Mouse (Mus musculus): ENCODE measurements around the gene Prss42. TPM values are rescaled to one million over a fixed set of nuclear protein-coding genes. Genes with fewer than 3 reads are reported as not detected.
A peak's percentile ranks its signal among the peaks of the same experiment; 100 is the strongest.

Prss42 gene
- polyA plus RNA-seq, 1 experiment from 2014 or later, result not detected

GRCm38 (mm10) chr9:110763405-110763804 lies 34.6 kb upstream of the Prss42 start:
- no peak overlapping the region for H3K4me3 ChIP-seq (replicated peaks)
- H3K36me3 ChIP-seq, result no peaks in the 10 kb centered on the region
- H3K9ac ChIP-seq, result no peak overlapping the region
- no peak overlapping the region for H3K4me2 ChIP-seq (replicated peaks)
- H3K27ac ChIP-seq (replicated peaks), result no peak overlapping the region
- WGBS, result 73% methylated on average over 2 of the region's 2 CpGs
- no peaks in the 10 kb centered on the region for H3K9me3 ChIP-seq (replicated peaks)
- H3K27me3 ChIP-seq, result no peaks in the 10 kb centered on the region
- no peak for ATAC-seq (ENCODE audit: insufficient number of reproducible peaks, low FRiP score, low TSS enrichment, low read depth)
- peaks cover 46% of the 10 kb centered on the region for H3K4me1 ChIP-seq

GRCm38 (mm10) chr9:110772336-110772735 lies 25.6 kb upstream of the Prss42 start:
- no peaks in the 10 kb centered on the region for H3K9me3 ChIP-seq (replicated peaks)
- no peak overlapping the region for H3K4me3 ChIP-seq (replicated peaks)
- no peaks in the 10 kb centered on the region for H3K36me3 ChIP-seq
- no peak overlapping the region for H3K9ac ChIP-seq
- no peak for ATAC-seq (ENCODE audit: insufficient number of reproducible peaks, low FRiP score, low TSS enrichment, low read depth)
- WGBS, result 90% methylated on average over 10 of the region's 10 CpGs
- H3K4me1 ChIP-seq, result peaks cover 20% of the 10 kb centered on the region
- no peaks in the 10 kb centered on the region for H3K27me3 ChIP-seq
- H3K4me2 ChIP-seq (replicated peaks), result no peak overlapping the region
- no peak overlapping the region for H3K27ac ChIP-seq (replicated peaks)

- H3K27ac ChIP-seq (replicated peaks), result peak overlapping the region; percentile 36; the same call in 1 of the 2 replicates
- 61% methylated on average over 15 of the region's 15 CpGs for WGBS
- no peaks in the 10 kb centered on the region for H3K27me3 ChIP-seq
- no peak for ATAC-seq (ENCODE audit: insufficient number of reproducible peaks, low FRiP score, low TSS enrichment, low read depth)
- H3K4me1 ChIP-seq, result peaks cover 42% of the 10 kb centered on the region
- no peaks in the 10 kb centered on the region for H3K36me3 ChIP-seq
- H3K4me3 ChIP-seq (replicated peaks), result no peak overlapping the region
- H3K9me3 ChIP-seq (replicated peaks), result no peaks in the 10 kb centered on the region
- H3K4me2 ChIP-seq (replicated peaks), result 0 out of 2 replicates have a peak overlapping the region, but pooled peaks have one; percentile 0
- no peak overlapping the region for H3K9ac ChIP-seq
These were observed 23.3 kb upstream of the Prss42 start for GRCm38 (mm10) chr9:110774403-110775268.

GRCm38 (mm10) chr9:110775269-110776022 lies 22.5 kb upstream of the Prss42 start:
- WGBS, result 47% methylated on average over 10 of the region's 10 CpGs
- 0 out of 2 replicates have a peak, but pooled peaks have one; percentile 13 for ATAC-seq (ENCODE audit: insufficient number of reproducible peaks, low FRiP score, low TSS enrichment, low read depth)
- peaks cover 45% of the 10 kb centered on the region for H3K4me1 ChIP-seq
- H3K27ac ChIP-seq (replicated peaks), result peak overlapping the region; percentile 36; the same call in 1 of the 2 replicates
- H3K36me3 ChIP-seq, result no peaks in the 10 kb centered on the region
- H3K27me3 ChIP-seq, result 0 out of 2 replicates have a peak, but pooled peaks cover 2% of the 10 kb centered on the region
- H3K4me3 ChIP-seq (replicated peaks), result no peak overlapping the region
- H3K9me3 ChIP-seq (replicated peaks), result no peaks in the 10 kb centered on the region
- H3K9ac ChIP-seq, result no peak overlapping the region
- H3K4me2 ChIP-seq (replicated peaks), result peak overlapping the region; percentile 0; the same call in 1 of the 2 replicates

- H3K4me3 ChIP-seq (replicated peaks), result no peak overlapping the region
- H3K9ac ChIP-seq, result no peak overlapping the region
- H3K4me1 ChIP-seq, result peaks cover 66% of the 10 kb centered on the region
- no peak overlapping the region for H3K27ac ChIP-seq (replicated peaks)
- peaks cover 4% of the 10 kb centered on the region; the same call in 1 of the 2 replicates for H3K27me3 ChIP-seq
- ATAC-seq (ENCODE audit: insufficient number of reproducible peaks, low FRiP score, low TSS enrichment, low read depth), result no peak
- 42% methylated on average over 1 of the region's 1 CpGs for WGBS
- H3K36me3 ChIP-seq, result no peaks in the 10 kb centered on the region
- no peaks in the 10 kb centered on the region for H3K9me3 ChIP-seq (replicated peaks)
- H3K4me2 ChIP-seq (replicated peaks), result no peak overlapping the region
These were observed 19.9 kb upstream of the Prss42 start for GRCm38 (mm10) chr9:110778100-110778499.

GRCm38 (mm10) chr9:110778559-110778958 lies 19.4 kb upstream of the Prss42 start:
- ATAC-seq (ENCODE audit: insufficient number of reproducible peaks, low FRiP score, low TSS enrichment, low read depth), result no peak
- Histone ChIP-seq H3K27ac (replicated peaks) (0 out of 2 replicates have a peak overlapping the region, but pooled peaks have one; percentile 39), H3K9me3 (replicated peaks) (no peaks in the 10 kb centered on the region), H3K4me1 (peaks cover 66% of the 10 kb centered on the region), H3K36me3 (no peaks in the 10 kb centered on the region), H3K27me3 (peaks cover 4% of the 10 kb centered on the region; the same call in 1 of the 2 replicates), H3K4me2 (replicated peaks) (no peak overlapping the region), H3K4me3 (replicated peaks) (no peak overlapping the region), H3K9ac (no peak overlapping the region)
- WGBS, result 73% methylated on average over 7 of the region's 7 CpGs

GRCm38 (mm10) chr9:110779242-110779913 lies 18.6 kb upstream of the Prss42 start:
- no peak for ATAC-seq (ENCODE audit: insufficient number of reproducible peaks, low FRiP score, low TSS enrichment, low read depth)
- H3K4me3 ChIP-seq (replicated peaks), result no peak overlapping the region
- peaks cover 66% of the 10 kb centered on the region for H3K4me1 ChIP-seq
- H3K9ac ChIP-seq, result no peak overlapping the region
- H3K27ac ChIP-seq (replicated peaks), result no peak overlapping the region
- H3K9me3 ChIP-seq (replicated peaks), result no peaks in the 10 kb centered on the region
- H3K27me3 ChIP-seq, result peaks cover 4% of the 10 kb centered on the region; the same call in 1 of the 2 replicates
- H3K36me3 ChIP-seq, result no peaks in the 10 kb centered on the region
- WGBS, result 60% methylated on average over 5 of the region's 5 CpGs
- H3K4me2 ChIP-seq (replicated peaks), result no peak overlapping the region

GRCm38 (mm10) chr9:110781256-110781721 lies 16.7 kb upstream of the Prss42 start:
- Histone ChIP-seq H3K36me3 (no peaks in the 10 kb centered on the region), H3K9me3 (replicated peaks) (no peaks in the 10 kb centered on the region), H3K27me3 (peaks cover 4% of the 10 kb centered on the region; the same call in 1 of the 2 replicates), H3K4me3 (replicated peaks) (peak overlapping the region; percentile 47), H3K4me2 (replicated peaks) (peak overlapping the region; percentile 79), H3K4me1 (peaks cover 50% of the 10 kb centered on the region), H3K27ac (replicated peaks) (peak overlapping the region; percentile 87), H3K9ac (peak overlapping the region; percentile 39)
- WGBS, result under 1% methylated on average over 41 of the region's 43 CpGs
- ATAC-seq (ENCODE audit: insufficient number of reproducible peaks, low FRiP score, low TSS enrichment, low read depth), result peak; percentile 93

GRCm38 (mm10) chr9:110781731-110782130 lies 16.2 kb upstream of the Prss42 start:
- Histone ChIP-seq H3K4me3 (replicated peaks) (peak overlapping the region; percentile 47), H3K4me2 (replicated peaks) (peak overlapping the region; percentile 79), H3K9me3 (replicated peaks) (no peaks in the 10 kb centered on the region), H3K4me1 (peaks cover 48% of the 10 kb centered on the region), H3K27me3 (peaks cover 4% of the 10 kb centered on the region; the same call in 1 of the 2 replicates), H3K36me3 (no peaks in the 10 kb centered on the region), H3K27ac (replicated peaks) (peak overlapping the region; percentile 87), H3K9ac (peak overlapping the region; percentile 39)
- peak; percentile 64 for ATAC-seq (ENCODE audit: insufficient number of reproducible peaks, low FRiP score, low TSS enrichment, low read depth)
- under 1% methylated on average over 23 of the region's 23 CpGs for WGBS

- Histone ChIP-seq H3K27ac (replicated peaks) (no peak overlapping the region), H3K9me3 (replicated peaks) (no peaks in the 10 kb centered on the region), H3K9ac (no peak overlapping the region), H3K4me3 (replicated peaks) (no peak overlapping the region), H3K36me3 (no peaks in the 10 kb centered on the region), H3K4me1 (peaks cover 34% of the 10 kb centered on the region), H3K4me2 (replicated peaks) (no peak overlapping the region), H3K27me3 (peaks cover 4% of the 10 kb centered on the region; the same call in 1 of the 2 replicates)
- no peak for ATAC-seq (ENCODE audit: insufficient number of reproducible peaks, low FRiP score, low TSS enrichment, low read depth)
- WGBS, result 10% methylated on average over 1 of the region's 1 CpGs
These were observed 14.4 kb upstream of the Prss42 start for GRCm38 (mm10) chr9:110783611-110784010.
